Mouse (Mus musculus): ENCODE measurements around the gene Grm1. TPM values are rescaled to one million over a fixed set of nuclear protein-coding genes. Genes with fewer than 3 reads are reported as not detected.

The Grm1 gene
- polyA plus RNA-seq, 1 experiment from 2014 or later: 0.64 TPM

DNA sequence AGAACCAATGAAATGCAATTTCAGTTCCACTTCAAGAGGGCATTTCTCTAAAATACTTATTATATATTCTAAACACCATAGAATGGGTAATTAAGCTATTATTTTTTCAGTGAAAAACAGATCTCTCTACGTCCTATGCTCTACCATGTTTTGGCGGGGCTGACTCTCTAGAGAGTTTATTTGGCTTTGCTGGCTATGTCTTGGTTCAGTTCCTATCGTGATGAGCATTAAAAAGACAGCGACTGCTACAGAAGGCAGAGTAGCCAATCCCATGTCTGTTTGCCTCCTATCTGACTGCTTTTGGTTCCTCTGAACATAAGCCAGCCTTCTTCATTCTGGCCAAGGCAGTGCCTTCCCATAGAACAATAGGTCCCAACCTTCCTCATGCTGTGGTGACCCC is 425.5 kb downstream of the Grm1 start:
- Histone ChIP-seq H3K9me3 (ENCODE audit: control insufficient read depth, low read length) (no peaks in the 10 kb centered on the region), H3K9ac (ENCODE audit: low read length) (no peak overlapping the region), H3K27me3 (ENCODE audit: control insufficient read depth, insufficient read depth, low read length) (no peaks in the 10 kb centered on the region), H3K27ac (ENCODE audit: low read depth, low read length) (no peak overlapping the region), H3K4me1 (replicated peaks; ENCODE audit: control insufficient read depth, insufficient read depth, low read length) (no peaks in the 10 kb centered on the region), H3K4me3 (ENCODE audit: low read depth, low read length) (no peak overlapping the region), H3K4me2 (ENCODE audit: low read depth, low read length, severe bottlenecking) (no peak overlapping the region), H3K36me3 (ENCODE audit: control insufficient read depth, insufficient read depth, low read length) (no peaks in the 10 kb centered on the region)
- no peak for DNase-seq (ENCODE audit: low spot score)
- 84% methylated on average over 4 of the region's 4 CpGs for whole genome bisulfite sequencing
- ATAC-seq (replicated peaks; ENCODE audit: low FRiP score): no peak

DNA sequence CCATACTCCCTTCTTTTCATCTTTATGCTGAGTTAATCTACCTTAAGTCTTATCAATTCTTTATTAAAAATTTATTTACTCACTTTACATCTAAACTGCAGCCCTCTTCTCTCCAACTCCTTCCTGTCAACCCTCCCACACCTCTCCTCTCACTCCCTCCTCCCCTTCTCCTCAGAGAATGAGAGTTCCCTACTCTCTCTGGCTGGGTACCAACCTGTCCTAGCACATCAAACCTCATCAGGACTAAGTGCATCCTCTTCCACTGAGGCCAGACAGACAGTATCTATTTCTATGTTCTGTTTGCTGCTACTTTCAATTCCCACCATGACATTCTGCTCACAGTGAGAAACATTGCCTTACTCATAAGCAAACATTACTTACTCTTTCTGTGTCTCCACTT is 426.2 kb downstream of the Grm1 start:
- DNase-seq (ENCODE audit: low spot score) (no peak), ATAC-seq (replicated peaks; ENCODE audit: low FRiP score) (no peak)
- H3K27me3 ChIP-seq (ENCODE audit: control insufficient read depth, insufficient read depth, low read length): no peaks in the 10 kb centered on the region
- H3K27ac ChIP-seq (ENCODE audit: low read depth, low read length): no peak overlapping the region
- H3K9ac ChIP-seq (ENCODE audit: low read length): no peak overlapping the region
- no peak overlapping the region for H3K4me2 ChIP-seq (ENCODE audit: low read depth, low read length, severe bottlenecking)
- no peaks in the 10 kb centered on the region for H3K36me3 ChIP-seq (ENCODE audit: control insufficient read depth, insufficient read depth, low read length)
- H3K4me3 ChIP-seq (ENCODE audit: low read depth, low read length): no peak overlapping the region
- H3K4me1 ChIP-seq (replicated peaks; ENCODE audit: control insufficient read depth, insufficient read depth, low read length): no peaks in the 10 kb centered on the region
- H3K9me3 ChIP-seq (ENCODE audit: control insufficient read depth, low read length): no peaks in the 10 kb centered on the region

Other genes starting within 250 kb of the Grm1 start
- 26.1 and 31.4 TPM in 2 replicates for gene Shprh, start 67.1 kb upstream of the Grm1 start, polyA plus RNA-seq (2014; fragmentation: Nextera tagmentation; extraction: Ambion mirVana)
- gene Fbxo30, start 199.0 kb upstream of the Grm1 start, polyA plus RNA-seq (2014; fragmentation: Nextera tagmentation; extraction: Ambion mirVana): 45.6 and 47.8 TPM in 2 replicates

All from forebrain, embryonic 11.5 days (tissue).